Mouse (Mus musculus) olfactory bulb, adult 2 months (tissue): Measurements from ENCODE around the gene Gm2115. TPM values are rescaled to one million over a fixed set of nuclear protein-coding genes. Genes with fewer than 3 reads are reported as not detected.

ENCODE experiments used
- H3K27ac ChIP-seq: fragments of 200-500 bp; 2 replicates; pipeline ENCODE4 v1.5.1; 2012; ENCODE audit warnings: low read depth, low read length; ENCODE audit not compliant: insufficient read depth
- H3K4me1 ChIP-seq: fragments of 200-500 bp; 2 replicates; pipeline ENCODE4 v1.6.1; 2012; ENCODE audit warnings: low read length; ENCODE audit not compliant: control insufficient read depth, insufficient read depth
- H3K4me3 ChIP-seq: fragments of 200-500 bp; 2 replicates; pipeline ENCODE4 v1.5.1; 2012; ENCODE audit warnings: mild to moderate bottlenecking, low read depth, low read length, moderate library complexity; ENCODE audit not compliant: insufficient read depth
- CTCF ChIP-seq: fragments of 200-500 bp; IDR thresholded peaks from 2 replicates; pipeline ENCODE4 v1.5.1; 2012; ENCODE audit warnings: low read depth, mild to moderate bottlenecking, low read length, moderate library complexity; ENCODE audit not compliant: insufficient read depth
- POLR2A ChIP-seq: fragments of 200-500 bp; IDR thresholded peaks from 2 replicates; pipeline ENCODE4 v1.6.1; 2012; ENCODE audit warnings: mild to moderate bottlenecking, low read depth, low read length, moderate library complexity; ENCODE audit not compliant: insufficient read depth
- WGBS: fragments of 180-500 bp; shearing (Covaris S2); methylation state at CpG from one replicate; pipeline ENCODE4 v1.1.7; 2018; 5-methylcytosine and 5-hydroxymethylcytosine counted together
- polyA plus RNA-seq: library from polyadenylated mRNA; stranded (reverse); fragments of >200 nt; gene quantifications from 2 replicates; pipeline ENCODE4 v1.2.4, GENCODE M21; 2012; ENCODE audit warnings: low replicate concordance; ENCODE audit not compliant: missing spikeins, insufficient read depth, insufficient read length

Gene Gm2115
- polyA plus RNA-seq, 1 experiment: not detected

DNA sequence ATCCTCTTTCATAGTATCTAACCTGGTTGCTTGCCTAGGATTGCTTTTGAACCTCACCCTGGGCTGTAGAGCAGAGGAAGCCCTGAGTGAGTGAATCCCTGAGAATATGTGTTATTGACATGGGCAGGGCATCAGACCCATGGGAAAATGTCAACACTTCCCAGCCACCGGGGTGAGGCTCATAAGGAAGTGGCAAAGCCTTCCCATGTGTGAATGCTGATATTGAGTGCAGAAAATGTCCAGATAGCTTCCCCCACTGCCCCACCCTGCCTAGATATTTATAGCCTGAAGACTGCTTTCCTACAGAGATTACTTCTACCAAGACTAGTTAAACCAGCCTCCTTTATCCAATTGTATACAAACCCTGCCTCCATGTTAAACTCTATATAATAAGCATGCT lies 4.0 kb downstream of the Gm2115 start:
- WGBS: 88% methylated on average over 1 of the region's 1 CpGs
- no peak for TF ChIP-seq CTCF
- TF ChIP-seq POLR2A: no peak
- Histone ChIP-seq H3K27ac (no peak overlapping the region), H3K4me1 (peaks cover 5% of the 10 kb centered on the region; the same call in 1 of the 2 replicates), H3K4me3 (no peak overlapping the region)

- Histone ChIP-seq H3K4me3 (no peak overlapping the region), H3K4me1 (no peaks in the 10 kb centered on the region), H3K27ac (no peak overlapping the region)
- TF ChIP-seq CTCF: no peak
- no peak for TF ChIP-seq POLR2A
- 59% methylated on average over 3 of the region's 3 CpGs for WGBS
These were observed 5.9 kb downstream of the Gm2115 start for GRCm38 (mm10) chr7:84534632-84535031.

DNA sequence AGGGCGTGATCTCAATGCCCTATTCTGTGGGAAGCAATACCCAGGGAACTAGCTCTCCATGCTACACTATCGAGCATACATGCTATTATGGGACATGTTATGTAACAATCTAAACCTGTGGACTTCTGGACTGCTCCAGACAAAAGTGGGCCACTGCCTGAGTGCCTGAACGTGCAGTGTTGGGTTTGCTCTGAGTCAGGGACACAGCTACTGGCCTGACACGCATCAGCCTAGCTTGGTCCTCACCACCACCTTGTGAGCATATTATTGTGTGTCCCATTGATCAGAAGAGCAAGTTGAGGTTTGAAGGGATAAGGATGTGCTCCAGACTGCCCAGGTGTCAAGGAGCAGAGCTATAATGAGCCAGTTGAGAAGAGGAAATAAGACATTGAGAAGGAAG lies 16.2 kb downstream of the Gm2115 start:
- 90% methylated on average over 4 of the region's 4 CpGs for WGBS
- Histone ChIP-seq H3K4me3 (no peak overlapping the region), H3K27ac (no peak overlapping the region), H3K4me1 (0 out of 2 replicates have a peak, but pooled peaks cover 2% of the 10 kb centered on the region)
- TF ChIP-seq CTCF: no peak
- TF ChIP-seq POLR2A: no peak

DNA sequence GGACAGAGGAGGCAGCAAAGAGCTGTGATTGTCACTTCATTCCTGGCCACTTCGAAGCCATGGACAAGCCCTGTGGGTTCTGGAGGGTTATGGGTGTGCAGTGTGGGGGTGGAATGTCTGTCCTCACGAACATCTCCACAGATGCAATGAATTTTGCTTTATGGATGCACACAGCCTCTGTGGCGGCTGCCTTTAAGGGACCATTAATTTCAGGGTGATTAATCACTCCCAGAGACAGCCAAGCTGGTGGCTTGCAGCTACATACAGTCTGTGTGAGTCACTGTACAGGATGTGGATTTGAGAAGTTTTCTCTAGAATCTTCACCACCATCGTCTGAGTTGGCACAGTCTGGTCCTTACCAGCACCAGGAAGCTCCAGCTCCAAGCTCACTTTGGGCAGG lies 17.9 kb downstream of the Gm2115 start:
- TF ChIP-seq CTCF (no peak), POLR2A (no peak)
- Histone ChIP-seq H3K4me3 (no peak overlapping the region), H3K4me1 (0 out of 2 replicates have a peak, but pooled peaks cover 2% of the 10 kb centered on the region), H3K27ac (no peak overlapping the region)
- WGBS: 56% methylated on average over 4 of the region's 4 CpGs

- 83% methylated on average over 2 of the region's 2 CpGs for WGBS
- no peak for TF ChIP-seq CTCF
- no peak for TF ChIP-seq POLR2A
- Histone ChIP-seq H3K4me3 (no peak overlapping the region), H3K4me1 (0 out of 2 replicates have a peak, but pooled peaks cover 2% of the 10 kb centered on the region), H3K27ac (no peak overlapping the region)
These were observed 22.7 kb downstream of the Gm2115 start for GRCm38 (mm10) chr7:84551472-84551871.

DNA sequence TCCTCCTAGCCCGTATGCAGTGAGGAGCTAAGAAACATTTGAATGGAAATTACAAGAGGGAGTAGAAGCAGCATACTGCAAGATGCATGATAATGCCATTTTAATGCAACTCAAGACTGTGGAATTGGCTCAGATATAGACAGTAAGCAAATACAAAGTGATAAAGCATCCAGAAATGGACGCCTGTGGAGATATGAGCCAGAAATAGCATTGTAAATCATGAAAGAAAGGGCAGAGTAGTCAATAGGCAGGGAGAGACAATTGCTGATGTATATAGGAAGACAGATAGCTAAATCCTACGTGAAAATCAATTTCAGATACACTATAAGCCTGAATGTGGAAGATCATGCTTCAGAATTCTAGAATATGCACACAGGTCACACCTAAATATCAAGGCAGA lies 26.5 kb downstream of the Gm2115 start:
- TF ChIP-seq CTCF: no peak
- H3K27ac ChIP-seq: no peak overlapping the region
- no peaks in the 10 kb centered on the region for H3K4me1 ChIP-seq
- H3K4me3 ChIP-seq: no peak overlapping the region
- 81% methylated on average over 3 of the region's 3 CpGs for WGBS

GRCm38 (mm10) chr7:84557332-84557731 lies 28.6 kb downstream of the Gm2115 start:
- TF ChIP-seq CTCF: no peak
- TF ChIP-seq POLR2A: no peak
- no peak overlapping the region for H3K4me3 ChIP-seq
- WGBS: 85% methylated on average over 3 of the region's 3 CpGs
- H3K27ac ChIP-seq: no peak overlapping the region
- H3K4me1 ChIP-seq: no peaks in the 10 kb centered on the region

GRCm38 (mm10) chr7:84560500-84560899 lies 31.7 kb downstream of the Gm2115 start:
- TF ChIP-seq POLR2A (no peak), CTCF (no peak)

GRCm38 (mm10) chr7:84564236-84564635 lies 35.5 kb downstream of the Gm2115 start:
- Histone ChIP-seq H3K4me1 (no peaks in the 10 kb centered on the region), H3K4me3 (no peak overlapping the region), H3K27ac (no peak overlapping the region)
- TF ChIP-seq POLR2A (no peak), CTCF (no peak)
- 89% methylated on average over 3 of the region's 3 CpGs for WGBS

More at GRCm38 (mm10) chr7:84560500-84560899, 31.7 kb downstream of the Gm2115 start:
- Histone ChIP-seq H3K27ac (no peak overlapping the region), H3K4me1 (no peaks in the 10 kb centered on the region), H3K4me3 (no peak overlapping the region)
- 100% methylated on average over 1 of the region's 1 CpGs for whole genome bisulfite sequencing

GRCm38 (mm10) chr7:84566200-84566599 lies 37.4 kb downstream of the Gm2115 start:
- Histone ChIP-seq H3K4me1 (no peaks in the 10 kb centered on the region), H3K27ac (no peak overlapping the region), H3K4me3 (no peak overlapping the region)
- 65% methylated on average over 6 of the region's 6 CpGs for WGBS
- TF ChIP-seq CTCF (no peak), POLR2A (no peak)
